Mouse (Mus musculus) thymus, adult 2 months (tissue): ENCODE results near the gene Rad9a. TPM values are rescaled to one million over a fixed set of nuclear protein-coding genes. Genes with fewer than 3 reads are reported as not detected.
A peak's percentile ranks its signal among the peaks of the same experiment; 100 is the strongest.

Experiments
- DNase-seq: peaks from one replicate; pipeline ENCODE4 v3.0.0; 2021
- H3K27ac ChIP-seq: fragments of 200-500 bp; 2 replicates; pipeline ENCODE4 v1.5.1; 2012; ENCODE audit warnings: low read length, control low read depth; ENCODE audit not compliant: control insufficient read depth, insufficient read depth
- H3K27me3 ChIP-seq: fragments of 200-500 bp; 2 replicates; pipeline ENCODE4 v1.6.1; 2012; ENCODE audit warnings: mild to moderate bottlenecking, low read length, moderate library complexity, mixed read lengths; ENCODE audit not compliant: control insufficient read depth, insufficient read depth
- H3K36me3 ChIP-seq: fragments of 200-500 bp; 2 replicates; pipeline ENCODE4 v1.6.1; 2012; ENCODE audit warnings: mild to moderate bottlenecking, low read length, moderate library complexity; ENCODE audit not compliant: control insufficient read depth, insufficient read depth
- H3K4me1 ChIP-seq: fragments of 200-500 bp; replicated peaks from 2 replicates; pipeline ENCODE4 v1.6.1; 2012; ENCODE audit warnings: low read length; ENCODE audit not compliant: control insufficient read depth, insufficient read depth
- H3K4me3 ChIP-seq: fragments of 200-500 bp; 2 replicates; pipeline ENCODE4 v1.5.1; 2012; ENCODE audit warnings: mild to moderate bottlenecking, low read length, control low read depth, moderate library complexity; ENCODE audit not compliant: control insufficient read depth, insufficient read depth
- CTCF ChIP-seq: fragments of 200-500 bp; IDR thresholded peaks from 2 replicates; pipeline ENCODE4 v1.5.1; 2012; ENCODE audit warnings: mild to moderate bottlenecking, control low read depth, low read length, moderate library complexity, borderline replicate concordance; ENCODE audit not compliant: control insufficient read depth, poor library complexity, insufficient read depth; ENCODE audit errors: extremely low read depth
- POLR2A ChIP-seq: fragments of 200-500 bp; IDR thresholded peaks from 2 replicates; pipeline ENCODE4 v1.6.1; 2012; ENCODE audit warnings: mild to moderate bottlenecking, low read length, control low read depth, moderate library complexity; ENCODE audit not compliant: control insufficient read depth, poor library complexity, insufficient read depth; ENCODE audit errors: extremely low read depth
- whole genome bisulfite sequencing: fragments of 180-500 bp; shearing (Covaris S2); methylation state at CpG from one replicate; pipeline ENCODE4 v1.1.7; 2018; 5-methylcytosine and 5-hydroxymethylcytosine counted together
- polyA plus RNA-seq: library from polyadenylated mRNA; depleted of rRNA; stranded (reverse); fragments of >200 nt; gene quantifications from 2 replicates; pipeline ENCODE4 v1.2.3, GENCODE M21; 2012

Gene Rad9a
- polyA plus RNA-seq, 1 experiment, result 143 TPM

DNA sequence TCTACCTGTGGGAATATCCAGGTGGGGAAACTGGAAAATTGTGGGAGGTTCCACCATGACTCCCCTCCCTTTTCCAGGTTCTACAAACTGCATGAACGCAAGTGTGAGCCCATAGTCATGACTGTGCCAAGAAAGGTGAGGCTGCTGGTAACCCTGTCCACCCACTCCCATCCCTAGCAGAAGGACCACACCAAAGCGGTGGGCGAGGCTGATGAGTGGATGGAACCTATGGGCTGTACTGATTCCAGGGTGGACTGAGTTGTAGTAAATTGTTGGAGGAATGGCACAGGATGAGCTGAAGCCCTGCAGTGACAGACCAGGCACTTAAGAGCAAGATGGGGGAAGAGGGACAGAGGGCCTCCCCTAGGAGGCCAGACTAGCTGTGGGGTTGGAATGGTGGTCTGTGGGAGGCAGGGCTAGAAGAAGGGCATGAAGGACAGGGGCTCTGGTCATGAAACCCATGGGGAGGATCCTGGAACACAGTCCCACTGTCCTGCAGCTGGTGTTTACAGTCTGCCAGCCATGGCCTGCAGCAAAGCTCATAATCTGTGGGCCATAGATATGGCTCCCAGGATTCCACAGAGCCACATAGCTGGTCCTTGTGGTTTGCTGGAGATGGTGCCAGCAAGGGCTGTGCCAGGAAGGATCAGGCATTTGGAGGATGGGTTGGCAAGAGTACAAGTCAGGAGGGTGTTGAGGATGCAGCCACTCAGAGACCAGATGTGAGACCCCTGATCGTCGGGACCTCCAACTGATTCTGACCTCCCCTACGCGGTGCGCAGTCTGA is 48.8 kb downstream of the Rad9a start:
- Histone ChIP-seq H3K36me3 (peaks cover 18% of the 10 kb centered on the region), H3K27ac (no peak overlapping the region), H3K27me3 (no peaks in the 10 kb centered on the region), H3K4me1 (peaks cover 52% of the 10 kb centered on the region), H3K4me3 (no peak overlapping the region)
- DNase-seq, result no peak
- WGBS, result 96% methylated on average over 8 of the region's 8 CpGs
- TF ChIP-seq CTCF, result no peak
- no peak for TF ChIP-seq POLR2A

DNA sequence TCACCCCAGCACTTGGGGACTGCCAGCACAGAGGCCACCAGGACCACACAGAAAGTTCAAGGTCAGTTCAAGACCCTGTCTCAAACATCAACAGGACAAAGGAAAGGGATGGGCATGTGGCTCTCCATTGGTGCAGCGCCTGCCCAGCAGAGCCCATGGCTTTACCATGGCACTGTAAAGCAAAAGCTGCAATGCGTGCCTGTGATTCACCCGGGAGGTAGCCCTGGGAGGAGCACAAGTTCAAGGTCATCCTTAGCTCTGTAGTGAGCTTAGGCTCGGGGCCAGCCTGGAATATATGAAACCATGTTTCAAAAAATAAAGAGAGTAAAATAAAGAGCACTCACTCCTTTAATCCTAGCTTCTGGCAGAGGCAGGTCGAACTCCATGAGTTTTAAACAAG is 49.6 kb downstream of the Rad9a start:
- H3K27ac ChIP-seq, result no peak overlapping the region
- TF ChIP-seq POLR2A (no peak), CTCF (no peak)
- H3K36me3 ChIP-seq, result peaks cover 18% of the 10 kb centered on the region
- H3K4me3 ChIP-seq, result no peak overlapping the region
- H3K4me1 ChIP-seq, result peaks cover 55% of the 10 kb centered on the region
- 96% methylated on average over 5 of the region's 5 CpGs for WGBS
- H3K27me3 ChIP-seq, result no peaks in the 10 kb centered on the region
- DNase-seq, result no peak

DNA sequence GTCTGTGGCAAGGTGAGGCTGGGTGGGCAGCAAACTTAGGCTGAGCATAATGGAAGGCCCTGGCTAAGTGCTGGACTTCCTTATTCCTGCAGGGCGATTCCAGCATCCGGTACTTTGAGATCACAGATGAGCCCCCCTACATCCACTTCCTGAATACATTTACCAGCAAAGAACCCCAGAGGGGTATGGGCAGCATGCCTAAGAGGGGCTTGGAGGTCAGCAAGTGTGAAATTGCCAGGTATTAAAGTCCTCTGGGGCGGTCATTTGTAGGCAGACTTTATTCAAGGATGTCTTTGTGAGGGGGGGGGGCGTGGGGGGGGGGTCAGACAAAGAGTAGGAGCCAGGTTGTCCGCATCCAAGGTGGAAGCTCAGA is 50.0 kb downstream of the Rad9a start:
- H3K4me3 ChIP-seq, result no peak overlapping the region
- 96% methylated on average over 5 of the region's 5 CpGs for WGBS
- H3K27me3 ChIP-seq, result no peaks in the 10 kb centered on the region
- no peak overlapping the region for H3K27ac ChIP-seq
- H3K36me3 ChIP-seq, result peaks cover 14% of the 10 kb centered on the region
- no peak for TF ChIP-seq CTCF
- no peak for TF ChIP-seq POLR2A
- H3K4me1 ChIP-seq, result peaks cover 55% of the 10 kb centered on the region
- no peak for DNase-seq

DNA sequence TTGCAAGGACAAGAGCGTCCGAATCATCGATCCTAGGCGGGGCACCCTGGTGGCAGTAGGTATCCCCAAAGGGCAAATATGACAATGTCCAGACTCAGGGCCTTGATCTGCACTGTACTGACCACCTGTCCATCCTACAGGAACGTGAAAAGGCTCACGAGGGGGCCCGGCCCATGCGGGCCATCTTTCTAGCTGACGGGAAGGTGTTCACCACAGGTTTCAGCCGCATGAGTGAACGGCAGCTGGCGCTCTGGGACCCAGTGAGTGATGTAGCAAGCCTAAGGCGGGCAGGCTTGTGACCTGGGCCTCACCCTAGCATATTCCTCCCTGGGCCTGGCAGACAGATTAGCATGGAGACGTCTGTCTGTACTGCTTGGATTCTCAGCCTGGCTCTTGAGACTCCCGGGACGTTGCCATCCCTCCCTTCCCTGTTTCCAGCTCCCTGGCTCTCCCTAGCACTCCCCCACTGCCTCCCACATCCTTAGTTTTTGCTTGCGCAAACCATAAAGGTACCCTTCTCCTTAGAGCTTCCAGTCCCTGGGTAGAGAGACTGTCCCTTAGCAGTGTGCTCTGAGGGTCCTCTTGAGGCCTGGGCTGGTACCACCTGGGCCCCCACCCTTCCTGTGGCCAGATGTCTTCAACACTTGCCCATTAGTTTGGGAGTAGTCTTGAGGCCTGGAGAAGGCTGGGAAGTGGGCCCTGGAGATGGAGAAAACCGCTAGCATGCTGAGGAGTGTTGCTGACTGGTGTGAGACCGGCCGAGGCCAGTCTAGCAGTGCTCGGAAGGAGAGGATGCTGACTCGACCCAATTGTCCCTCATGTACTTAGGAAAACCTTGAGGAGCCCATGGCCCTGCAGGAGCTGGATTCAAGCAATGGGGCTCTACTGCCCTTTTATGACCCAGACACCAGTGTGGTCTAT is 50.6 kb downstream of the Rad9a start:
- 94% methylated on average over 22 of the region's 22 CpGs for WGBS
- Histone ChIP-seq H3K27me3 (no peaks in the 10 kb centered on the region), H3K36me3 (peaks cover 11% of the 10 kb centered on the region; the same call in 1 of the 2 replicates), H3K27ac (no peak overlapping the region), H3K4me3 (no peak overlapping the region), H3K4me1 (peaks cover 50% of the 10 kb centered on the region)
- DNase-seq, result no peak
- no peak for TF ChIP-seq CTCF
- no peak for TF ChIP-seq POLR2A

DNA sequence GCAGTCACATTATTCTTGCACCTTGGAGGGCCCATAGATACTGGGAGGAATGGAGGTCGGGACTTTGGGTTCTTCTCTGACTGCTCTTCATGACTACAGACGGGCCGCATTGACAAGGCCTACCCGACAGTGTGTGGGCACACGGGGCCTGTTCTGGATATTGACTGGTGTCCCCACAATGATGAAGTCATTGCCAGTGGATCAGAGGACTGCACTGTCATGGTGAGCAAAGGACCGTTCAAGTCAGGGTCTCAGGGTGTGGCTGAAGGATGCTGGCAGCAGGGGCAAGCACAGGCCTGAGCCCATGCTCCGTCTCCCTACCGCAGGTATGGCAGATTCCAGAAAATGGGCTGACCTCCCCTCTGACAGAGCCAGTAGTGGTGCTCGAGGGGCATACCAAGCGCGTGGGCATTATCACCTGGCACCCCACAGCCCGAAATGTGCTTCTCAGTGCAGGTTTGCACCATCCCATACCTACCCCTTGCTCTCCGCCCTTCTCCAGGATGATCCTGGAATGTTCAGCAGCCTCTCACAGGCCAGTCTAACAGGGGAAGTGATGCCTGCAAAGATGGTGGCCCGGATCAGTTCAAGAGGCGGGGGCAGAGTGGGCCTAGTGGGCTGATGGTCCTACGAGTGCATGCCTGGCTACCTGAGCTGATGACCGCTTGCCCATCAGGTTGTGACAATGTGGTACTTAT is 51.5 kb downstream of the Rad9a start:
- Histone ChIP-seq H3K4me1 (peaks cover 54% of the 10 kb centered on the region), H3K27me3 (no peaks in the 10 kb centered on the region), H3K27ac (no peak overlapping the region), H3K36me3 (peaks cover 11% of the 10 kb centered on the region; the same call in 1 of the 2 replicates), H3K4me3 (peak overlapping the region; percentile 76; the same call in 1 of the 2 replicates)
- no peak for TF ChIP-seq POLR2A
- no peak for DNase-seq
- WGBS, result 95% methylated on average over 17 of the region's 17 CpGs

DNA sequence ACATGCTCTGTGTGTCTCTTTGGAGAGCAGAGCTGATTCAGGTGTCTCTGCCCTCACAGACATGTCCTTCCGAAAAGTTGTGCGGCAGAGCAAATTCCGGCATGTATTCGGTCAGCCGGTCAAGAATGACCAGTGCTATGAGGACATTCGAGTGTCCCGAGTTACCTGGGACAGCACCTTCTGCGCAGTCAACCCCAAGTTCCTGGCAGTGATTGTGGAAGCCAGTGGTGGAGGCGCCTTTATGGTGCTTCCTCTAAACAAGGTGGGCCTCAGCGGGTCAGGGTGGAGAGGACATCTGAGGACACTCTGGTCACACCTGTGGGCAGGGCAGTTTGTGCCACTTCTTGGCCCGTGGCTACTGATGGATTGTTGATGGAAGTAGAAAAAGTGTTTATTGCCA is 52.2 kb downstream of the Rad9a start:
- Histone ChIP-seq H3K27ac (peak overlapping the region; percentile 67; the same call in 1 of the 2 replicates), H3K4me3 (peak overlapping the region; percentile 76), H3K4me1 (peaks cover 60% of the 10 kb centered on the region), H3K27me3 (no peaks in the 10 kb centered on the region), H3K36me3 (peaks cover 11% of the 10 kb centered on the region; the same call in 1 of the 2 replicates)
- no peak for DNase-seq
- TF ChIP-seq POLR2A, result no peak
- no peak for TF ChIP-seq CTCF
- WGBS, result 70% methylated on average over 11 of the region's 11 CpGs
